Mouse (Mus musculus): ENCODE measurements around the gene Gm10097. TPM values are rescaled to one million over a fixed set of nuclear protein-coding genes. Genes with fewer than 3 reads are reported as not detected.

Gene Gm10097
- total and polyA plus RNA-seq, 3 experiments: not detected

- no peak for TF ChIP-seq E2F4 (IDR thresholded peaks at IDR 0.05; ENCODE audit: borderline replicate concordance, low read depth, low read length)
Measured at GRCm38 (mm10) chr10:5059983-5060382, 9.0 kb upstream of the Gm10097 start (continued).

- DNase-seq (ENCODE audit: low read depth, low spot score): no peak
- Histone ChIP-seq H3K9me3 (replicated peaks; ENCODE audit: insufficient read depth, low read length) (no peaks in the 10 kb centered on the region), H3K9ac (ENCODE audit: control insufficient read depth, low read depth, low read length, poor library complexity, severe bottlenecking) (no peak overlapping the region), H3K79me2 (ENCODE audit: control insufficient read depth, insufficient read depth, low read length, poor library complexity) (no peaks in the 10 kb centered on the region), H3K27me3 (ENCODE audit: control insufficient read depth in 1 of 2, insufficient read depth in 2 of 2, low read length in 2 of 2) (no peaks in the 10 kb centered on the region), H3K27ac (ENCODE audit: control insufficient read depth, low read depth, low read length) (no peak overlapping the region), H3K4me1 (ENCODE audit: control insufficient read depth in 1 of 2, insufficient read depth in 2 of 2, low read length in 2 of 2) (no peaks in the 10 kb centered on the region), H3K4me3 (ENCODE audit: control insufficient read depth in 1 of 2, insufficient read depth in 1 of 2, low read depth in 2 of 2, low read length in 2 of 2) (no peak overlapping the region), H3K36me3 (ENCODE audit: control insufficient read depth in 1 of 2, insufficient read depth in 2 of 2, low read length in 2 of 2) (no peaks in the 10 kb centered on the region)
- TF ChIP-seq TBP (IDR thresholded peaks at IDR 0.05; ENCODE audit: low read depth, low read length) (no peak), CHD2 (IDR thresholded peaks at IDR 0.05; ENCODE audit: low read length) (no peak), ZKSCAN1 (IDR thresholded peaks at IDR 0.05; ENCODE audit: low read depth, low read length) (no peak), ZC3H11A (IDR thresholded peaks at IDR 0.05; ENCODE audit: low read depth, low read length) (no peak), POLR2A (IDR thresholded peaks at IDR 0.05; ENCODE audit: control insufficient read depth in 1 of 2, insufficient read depth in 1 of 2, low read depth in 1 of 2, low read length in 2 of 2, poor library complexity in 1 of 2) (no peak), GATA1 (IDR thresholded peaks at IDR 0.05; ENCODE audit: low read depth, low read length) (no peak), NRF1 (IDR thresholded peaks at IDR 0.05; ENCODE audit: insufficient read depth, low read depth, low read length, poor library complexity, severe bottlenecking) (no peak)
Measured at GRCm38 (mm10) chr10:5067113-5067512, 1.9 kb upstream of the Gm10097 start.

GRCm38 (mm10) chr10:5070168-5070940, 1.4 kb downstream of the Gm10097 start:
- Histone ChIP-seq H3K27me3 (ENCODE audit: control insufficient read depth in 1 of 2, insufficient read depth in 2 of 2, low read length in 2 of 2) (no peaks in the 10 kb centered on the region), H3K27ac (ENCODE audit: control insufficient read depth, low read depth, low read length) (no peak overlapping the region), H3K4me3 (ENCODE audit: control insufficient read depth in 1 of 2, insufficient read depth in 1 of 2, low read depth in 2 of 2, low read length in 2 of 2) (no peak overlapping the region), H3K79me2 (ENCODE audit: control insufficient read depth, insufficient read depth, low read length, poor library complexity) (no peaks in the 10 kb centered on the region), H3K9ac (ENCODE audit: control insufficient read depth, low read depth, low read length, poor library complexity, severe bottlenecking) (no peak overlapping the region), H3K4me1 (ENCODE audit: control insufficient read depth in 1 of 2, insufficient read depth in 2 of 2, low read length in 2 of 2) (no peaks in the 10 kb centered on the region), H3K9me3 (replicated peaks; ENCODE audit: insufficient read depth, low read length) (no peaks in the 10 kb centered on the region), H3K36me3 (ENCODE audit: control insufficient read depth in 1 of 2, insufficient read depth in 2 of 2, low read length in 2 of 2) (no peaks in the 10 kb centered on the region)
- TF ChIP-seq POLR2AphosphoS2 (IDR thresholded peaks at IDR 0.05; ENCODE audit: low read length) (no peak), ZNF384 (IDR thresholded peaks at IDR 0.05; ENCODE audit: low read depth, low read length) (no peak), GATA1 (IDR thresholded peaks at IDR 0.05; ENCODE audit: low read depth, low read length) (no peak), USF2 (IDR thresholded peaks at IDR 0.05; ENCODE audit: borderline replicate concordance in 1 of 2, insufficient read depth in 1 of 2, low read depth in 1 of 2, low read length in 2 of 2) (no peak), NRF1 (IDR thresholded peaks at IDR 0.05; ENCODE audit: insufficient read depth, low read depth, low read length, poor library complexity, severe bottlenecking) (no peak), TBP (IDR thresholded peaks at IDR 0.05; ENCODE audit: low read depth, low read length) (no peak), CTCF (IDR thresholded peaks at IDR 0.05 in 2 of 3, conservative IDR thresholded peaks at IDR 0.05 in 1 of 3; ENCODE audit: control insufficient read depth in 1 of 3, insufficient read depth in 1 of 3, low read depth in 2 of 3, low read length in 3 of 3, poor library complexity in 1 of 3, severe bottlenecking in 1 of 3) (no peak), SIN3A (IDR thresholded peaks at IDR 0.05; ENCODE audit: low read length) (no peak), KAT2A (conservative IDR thresholded peaks at IDR 0.05; ENCODE audit: low read depth, low read length) (no peak), MAZ (IDR thresholded peaks at IDR 0.05; ENCODE audit: low read depth, low read length) (no peak)
- no peak for DNase-seq (ENCODE audit: low read depth, low spot score)
